9 mouse cellular contexts compared by ENCODE assay signal in the genomic region with DNA sequence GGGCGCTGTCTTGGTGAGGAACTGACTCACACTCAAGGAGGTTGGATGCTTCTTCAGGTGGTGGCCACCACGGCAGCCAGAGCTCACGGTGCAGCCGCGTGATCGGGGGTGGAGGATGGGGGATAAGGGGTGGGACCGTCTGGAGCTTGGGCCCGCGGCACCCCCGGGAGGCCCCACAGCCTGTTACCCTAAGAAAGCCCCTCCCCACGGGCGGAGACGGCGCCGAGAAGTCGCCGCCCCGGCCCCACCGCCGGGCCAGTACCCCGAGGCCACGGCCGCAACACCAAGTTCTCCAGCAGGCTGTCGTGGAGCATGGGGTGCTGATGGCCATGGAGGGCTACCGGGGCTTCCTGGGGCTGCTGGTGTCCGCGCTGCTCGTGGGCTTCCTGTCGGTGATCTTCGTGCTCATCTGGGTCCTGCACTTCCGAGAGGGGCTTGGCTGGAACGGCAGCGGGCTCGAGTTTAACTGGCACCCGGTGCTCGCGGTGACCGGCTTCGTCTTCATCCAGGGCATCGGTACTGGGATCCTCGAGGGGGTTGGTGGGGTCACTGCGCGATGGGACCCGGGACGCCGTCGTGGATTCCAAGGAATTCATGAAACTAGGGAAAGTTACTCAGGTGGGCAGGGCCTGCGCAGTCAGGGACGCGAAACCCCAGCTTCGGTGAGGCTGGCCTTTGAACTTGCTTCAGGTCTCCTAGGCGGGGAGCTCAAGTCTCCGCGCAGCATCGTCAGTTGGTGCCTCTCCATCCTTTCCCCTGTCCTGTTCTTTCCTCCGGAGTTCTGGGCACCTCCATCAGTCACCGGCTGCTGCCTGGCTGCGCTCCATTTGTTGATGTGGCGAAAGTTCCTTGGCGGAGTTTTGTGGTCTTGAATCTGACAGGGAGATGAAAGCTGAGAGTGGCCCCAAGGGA. TPM values are rescaled to one million over a fixed set of nuclear protein-coding genes. Genes with fewer than 3 reads are reported as not detected.
DNase-seq lines count a peak whose midpoint lies in the region; ATAC-seq and TF ChIP-seq lines count a peak whose summit lies in the region.
"Had no signal": no experiment of that assay in that cellular context is flagged by ENCODE, and none has a peak within 500 bp of the region (broad histone marks: within the 10 kb centered on the region; RNA-seq: fewer than 3 reads in every experiment).

A gene (plus strand): TSS at position 127 of the 912 bp plus-strand sequence.

- 2% methylated on average over 60 of the region's 60 CpGs for WGBS in cerebellum, adult 2 months
- WGBS in forebrain, embryonic 14.5 days, result 2% methylated on average over 56 of the region's 60 CpGs
- 1% methylated on average over 60 of the region's 60 CpGs for WGBS in limb, embryonic 13.5 days
- WGBS in midbrain, embryonic 16.5 days, result 3% methylated on average over 57 of the region's 60 CpGs

- no peak for TF ChIP-seq POLR2A in cerebellum, adult 2 months (IDR thresholded peaks at IDR 0.05; ENCODE audit: borderline replicate concordance, insufficient read depth, low read length)

- intact Hi-C loops in heart, postnatal 36 days (cut with DNase I), result no loop called here

- peaks cover 2% of the 10 kb centered on the region; the same call in 1 of the 2 replicates for H3K27me3 ChIP-seq in cerebellum, adult 2 months (ENCODE audit: control insufficient read depth, insufficient read depth, low read length)
- H3K27me3 ChIP-seq in forebrain, embryonic 14.5 days (replicated peaks; ENCODE audit: control insufficient read depth, insufficient read depth, low read length), result peaks cover 7% of the 10 kb centered on the region; the same call in 1 of the 2 replicates
- no peaks in the 10 kb centered on the region; the same call in 1 of the 2 replicates for H3K27me3 ChIP-seq in limb, embryonic 13.5 days
- peaks cover 9% of the 10 kb centered on the region for H3K27me3 ChIP-seq in midbrain, embryonic 16.5 days (ENCODE audit: control insufficient read depth, insufficient read depth, low read depth, low read length)

- H3K9me3 ChIP-seq in forebrain, embryonic 14.5 days (replicated peaks; ENCODE audit: control insufficient read depth, low read length), result no peaks in the 10 kb centered on the region
- H3K9me3 ChIP-seq in limb, embryonic 13.5 days, result no peaks in the 10 kb centered on the region
- no peaks in the 10 kb centered on the region for H3K9me3 ChIP-seq in midbrain, embryonic 16.5 days (replicated peaks; ENCODE audit: control insufficient read depth, low read length, poor library complexity, severe bottlenecking)

- H3K4me1 ChIP-seq in cerebellum, adult 2 months (ENCODE audit: control insufficient read depth, insufficient read depth, low read length), result no peaks in the 10 kb centered on the region; the same call in 1 of the 2 replicates
- peaks cover 12% of the 10 kb centered on the region for H3K4me1 ChIP-seq in forebrain, embryonic 14.5 days (ENCODE audit: control insufficient read depth, insufficient read depth, low read length)
- peaks cover 61% of the 10 kb centered on the region for H3K4me1 ChIP-seq in limb, embryonic 13.5 days
- peaks cover 7% of the 10 kb centered on the region; the same call in 1 of the 2 replicates for H3K4me1 ChIP-seq in midbrain, embryonic 16.5 days (ENCODE audit: control insufficient read depth, insufficient read depth, low read length)

- TF ChIP-seq CTCF in cerebellum, adult 2 months (IDR thresholded peaks at IDR 0.05; ENCODE audit: borderline replicate concordance, insufficient read depth, low read depth, low read length), result no peak

- H3K27ac ChIP-seq in cerebellum, adult 2 months (ENCODE audit: insufficient read depth, low read length), result no peak within 1 kb of the TSS
- H3K27ac ChIP-seq in forebrain, embryonic 14.5 days (ENCODE audit: low read depth, low read length), result no peak within 1 kb of the TSS
- H3K27ac ChIP-seq in limb, embryonic 13.5 days, result peak within 1 kb of the TSS; percentile 10; the same call in 1 of the 2 replicates
- H3K27ac ChIP-seq in midbrain, embryonic 16.5 days (ENCODE audit: low read length), result no peak within 1 kb of the TSS

- H3K4me3 ChIP-seq in cerebellum, adult 2 months (replicated peaks; ENCODE audit: insufficient read depth, low read depth, low read length), result peak within 1 kb of the TSS; percentile 5
- peak within 1 kb of the TSS; percentile 34 for H3K4me3 ChIP-seq in forebrain, embryonic 14.5 days (ENCODE audit: low read depth, low read length)
- peak within 1 kb of the TSS; percentile 66 for H3K4me3 ChIP-seq in limb, embryonic 13.5 days
- H3K4me3 ChIP-seq in midbrain, embryonic 16.5 days (ENCODE audit: low read depth, low read length), result peak within 1 kb of the TSS; percentile 42

- H3K9ac ChIP-seq in forebrain, embryonic 14.5 days (ENCODE audit: low read length), result peak within 1 kb of the TSS; percentile 52
- H3K9ac ChIP-seq in limb, embryonic 13.5 days, result peak within 1 kb of the TSS; percentile 79
- peak within 1 kb of the TSS; percentile 54 for H3K9ac ChIP-seq in midbrain, embryonic 16.5 days (ENCODE audit: low read depth, low read length)

- peak; percentile 29; the same call in 1 of the 2 replicates for ATAC-seq in forebrain, embryonic 14.5 days
- ATAC-seq in limb, embryonic 13.5 days (ENCODE audit: low FRiP score, low read depth), result peak; percentile 60
- ATAC-seq in midbrain, embryonic 16.5 days, result peak; percentile 58

- H3K4me2 ChIP-seq in forebrain, embryonic 14.5 days (ENCODE audit: low read length), result peak within 1 kb of the TSS; percentile 82
- H3K4me2 ChIP-seq in limb, embryonic 13.5 days (replicated peaks), result peak within 1 kb of the TSS; percentile 82
- H3K4me2 ChIP-seq in midbrain, embryonic 16.5 days (ENCODE audit: low read length), result peak within 1 kb of the TSS; percentile 73

- peak; percentile 13 to 14 for DNase-seq in cerebellum, adult 2 months
- no peak for DNase-seq in cerebellum, adult 8-10 months
- peak; percentile 42 for DNase-seq in R1 (ENCODE audit: low read depth, low spot score)
- DNase-seq in forebrain, embryonic 14.5 days (ENCODE audit: low spot score), result peak; percentile 52
- peak; percentile 57 to 61 for DNase-seq in heart, postnatal 36 days
- DNase-seq in frontal cortex, postnatal 25 days (ENCODE audit: low spot score in 2 of 2), result no peak

- H3K36me3 ChIP-seq in forebrain, embryonic 14.5 days (ENCODE audit: control insufficient read depth, insufficient read depth, low read length), result no peaks in the 10 kb centered on the region
- no peaks in the 10 kb centered on the region for H3K36me3 ChIP-seq in limb, embryonic 13.5 days
- H3K36me3 ChIP-seq in midbrain, embryonic 16.5 days (ENCODE audit: control insufficient read depth, insufficient read depth, low read length), result no peaks in the 10 kb centered on the region

RNA-seq across cellular contexts. Expression of the gene that starts here (rescaled TPM):
- polyA plus RNA-seq in cerebellum, adult 2 months (2012; rRNA removed), result 1.0 and 1.2 TPM in 2 replicates
- polyA plus RNA-seq in forebrain, embryonic 14.5 days (2014; fragmentation: Nextera tagmentation; extraction: Ambion mirVana), result 0.55 and 0.69 TPM in 2 replicates
- total RNA-seq in heart, postnatal 36 days (2021), result 1 to 10 TPM; 1.4 to 2.7 TPM
- polyA plus RNA-seq in limb, embryonic 13.5 days (2015; fragmentation: Nextera tagmentation; extraction: Ambion mirVana), result 8.1 and 8.2 TPM in 2 replicates
- 2.2 and 3.5 TPM in 2 replicates for polyA plus RNA-seq in midbrain, embryonic 16.5 days (2015; fragmentation: Nextera tagmentation; extraction: Ambion mirVana)
- polyA plus RNA-seq: C2C12 had no signal

Comparison
In these comparisons a context has a peak if more than half of its experiments do, and no peak if none do; other contexts are left out.
1. DNase-seq: peak in cerebellum, adult 2 months (2 of 2), R1 (single experiment) and heart, postnatal 36 days (2 of 2); none in cerebellum, adult 8-10 months (single experiment) and frontal cortex, postnatal 25 days (0 of 2).
2. Peak in DNase-seq, ATAC-seq, H3K4me3 ChIP-seq, H3K9ac ChIP-seq and H3K4me2 ChIP-seq in forebrain, embryonic 14.5 days; RNA of the gene not detected or under 1 TPM.
3. H3K4me3 ChIP-seq: peak in every context shown above with its lines; median percentile 66 in limb, embryonic 13.5 days; 42 in midbrain, embryonic 16.5 days; 34 in forebrain, embryonic 14.5 days; 5 in cerebellum, adult 2 months.
4. Peak in every context shown above with its lines, with median percentiles within 50 percentile points of each other: ATAC-seq, H3K4me2 ChIP-seq and H3K9ac ChIP-seq.